Mouse (Mus musculus): ENCODE measurements around the gene Gm43517.

The Gm43517 gene

DNA sequence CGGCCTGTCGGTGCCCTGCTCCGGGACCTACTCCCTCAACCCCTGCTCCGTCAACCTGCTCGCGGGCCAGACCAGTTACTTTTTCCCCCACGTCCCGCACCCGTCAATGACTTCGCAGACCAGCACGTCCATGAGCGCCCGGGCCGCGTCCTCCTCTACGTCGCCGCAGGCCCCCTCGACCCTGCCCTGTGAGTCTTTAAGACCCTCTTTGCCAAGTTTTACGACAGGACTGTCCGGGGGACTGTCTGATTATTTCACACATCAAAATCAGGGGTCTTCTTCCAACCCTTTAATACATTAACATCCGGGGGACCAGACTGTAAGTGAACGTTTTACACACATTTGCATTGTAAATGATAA, 637 bp downstream of the Gm43517 start:
- DNase-seq (ENCODE audit: low spot score in 2 of 2), result no peak

GRCm38 (mm10) chr12:49386081-49386805, 1.3 kb downstream of the Gm43517 start:
- DNase-seq (ENCODE audit: low spot score in 2 of 2), result no peak

- DNase-seq (ENCODE audit: low spot score in 2 of 2), result no peak
Measured at GRCm38 (mm10) chr12:49387856-49388598, 3.1 kb downstream of the Gm43517 start.

GRCm38 (mm10) chr12:49389666-49390065, 4.7 kb downstream of the Gm43517 start:
- DNase-seq (ENCODE audit: low spot score in 2 of 2), result no peak

- DNase-seq (ENCODE audit: low spot score in 2 of 2), result peak in 1 of 2 experiments; percentile 37
Measured at GRCm38 (mm10) chr12:49390257-49390656, 5.3 kb downstream of the Gm43517 start.

DNA sequence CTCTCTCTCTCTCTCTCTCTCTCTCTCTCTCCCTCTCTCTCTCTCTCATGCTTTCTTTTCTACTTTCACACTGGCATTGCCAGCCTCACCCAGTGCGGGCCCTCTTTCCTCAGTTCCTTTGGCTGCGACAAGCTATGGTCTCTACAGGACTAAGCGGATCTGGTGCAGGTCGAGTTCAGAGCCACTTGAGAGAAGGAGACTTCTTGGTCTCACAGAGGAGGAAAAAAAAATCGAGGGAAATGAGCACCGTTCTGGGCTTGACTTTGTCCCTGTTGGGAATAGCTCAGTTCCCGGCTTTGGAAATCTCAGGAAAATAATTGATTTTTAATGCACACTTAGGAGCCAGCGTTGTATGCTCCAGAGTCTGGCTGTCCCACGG, 5.9 kb downstream of the Gm43517 start:
- DNase-seq (ENCODE audit: low spot score in 2 of 2), result no peak

DNA sequence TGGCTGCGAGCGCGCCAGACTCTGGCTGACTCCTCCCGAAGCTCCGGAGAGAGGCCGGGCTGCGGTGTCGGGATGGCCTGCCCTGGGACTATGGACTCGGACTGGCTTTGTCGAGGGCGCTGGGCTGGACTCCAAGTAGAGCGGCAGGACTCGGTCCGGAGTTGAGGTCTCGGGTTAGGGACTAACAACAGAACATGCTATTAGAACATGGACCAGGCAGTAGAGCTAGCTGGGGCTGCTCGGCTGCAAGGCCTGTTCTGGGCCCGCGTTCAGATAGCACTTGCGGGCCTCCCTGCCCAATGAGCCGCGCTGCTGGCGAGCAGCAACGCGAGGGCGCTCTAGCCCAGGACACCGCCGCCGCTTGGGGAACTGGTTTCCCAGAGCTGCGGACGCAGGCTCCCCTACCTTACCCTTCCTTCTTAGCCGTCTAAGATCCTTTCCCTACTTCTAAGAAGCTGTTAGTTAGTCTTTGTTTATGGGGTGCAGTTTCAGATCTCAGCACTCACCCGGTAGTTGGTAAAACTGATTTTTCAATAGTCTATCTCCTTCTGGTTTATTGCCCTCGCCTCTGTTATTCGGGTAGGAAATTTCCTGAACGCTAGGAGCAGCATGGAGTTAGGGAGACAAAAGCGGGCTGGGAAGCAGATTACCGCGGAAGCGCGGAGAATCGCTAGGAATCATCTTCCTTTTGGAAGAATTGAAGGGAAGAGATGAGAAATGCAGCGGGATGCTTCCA, 6.5 kb downstream of the Gm43517 start:
- DNase-seq (ENCODE audit: low spot score in 2 of 2), result peak in 1 of 2 experiments; percentile 64

- DNase-seq (ENCODE audit: low spot score in 2 of 2), result no peak
Measured at GRCm38 (mm10) chr12:49392041-49392390, 7.0 kb downstream of the Gm43517 start.

DNA sequence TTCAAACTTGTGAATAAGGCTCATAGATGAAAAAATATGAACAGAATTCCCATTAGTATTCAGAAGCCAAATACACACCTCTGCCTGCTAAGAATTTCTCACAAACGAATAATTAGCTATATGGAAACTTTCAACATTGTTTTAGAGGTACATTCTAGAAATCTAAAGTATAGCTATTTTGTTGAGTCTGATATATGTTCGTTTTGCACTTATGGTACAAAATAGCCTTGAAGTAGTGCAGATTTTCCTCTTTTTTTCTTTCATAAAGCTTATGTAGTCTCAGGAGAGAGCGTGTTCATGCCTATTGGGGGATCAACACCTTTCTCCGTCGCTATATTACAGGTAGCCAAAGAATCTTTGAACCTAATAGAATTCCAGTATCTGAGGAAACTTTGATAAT, 7.9 kb downstream of the Gm43517 start:
- DNase-seq (ENCODE audit: low spot score in 2 of 2), result no peak

DNA sequence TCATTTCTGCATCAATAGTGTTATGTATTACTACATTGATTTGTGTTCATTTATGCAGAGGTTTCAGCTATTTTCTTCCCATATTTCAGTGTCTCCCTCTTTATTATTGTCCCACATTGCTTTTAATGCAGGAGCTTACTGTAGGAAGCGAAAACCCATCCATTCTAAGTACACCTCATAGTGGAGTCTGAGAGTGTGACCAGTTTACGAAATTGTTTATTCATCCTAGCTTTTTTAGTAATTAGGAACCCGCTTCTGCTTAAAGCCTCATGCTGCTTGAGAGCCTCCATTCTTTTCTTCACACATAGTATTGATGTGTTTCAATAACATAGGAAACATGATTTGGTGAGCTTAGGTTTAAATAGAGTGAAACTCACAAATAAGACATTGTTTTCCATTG, 8.7 kb downstream of the Gm43517 start:
- no peak for DNase-seq (ENCODE audit: low spot score in 2 of 2)

DNA sequence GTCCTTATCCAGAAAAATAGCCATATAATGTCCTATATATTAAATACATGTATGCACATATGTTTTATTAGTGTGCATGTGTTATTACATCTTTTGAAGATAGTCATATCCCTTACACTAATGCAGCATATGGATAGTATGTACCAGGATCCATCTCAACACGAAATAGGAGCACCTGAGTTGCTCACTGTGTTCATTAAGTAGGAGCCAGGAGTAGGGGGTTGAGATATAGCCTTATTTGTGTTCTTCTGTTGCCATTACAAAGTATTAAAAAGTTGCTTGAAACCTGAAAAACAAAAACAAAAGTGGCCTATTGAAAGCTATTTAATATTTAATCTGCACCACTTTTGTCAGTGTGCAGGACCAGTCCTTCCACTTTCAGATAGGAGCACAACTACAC, 9.2 kb downstream of the Gm43517 start:
- DNase-seq (ENCODE audit: low spot score in 2 of 2), result no peak

- DNase-seq (ENCODE audit: low spot score in 2 of 2), result peak in 1 of 2 experiments; percentile 34
Measured at GRCm38 (mm10) chr12:49394836-49395235, 9.9 kb downstream of the Gm43517 start.

GRCm38 (mm10) chr12:49395969-49396368, 11.0 kb downstream of the Gm43517 start:
- no peak for DNase-seq (ENCODE audit: low spot score in 2 of 2)

DNA sequence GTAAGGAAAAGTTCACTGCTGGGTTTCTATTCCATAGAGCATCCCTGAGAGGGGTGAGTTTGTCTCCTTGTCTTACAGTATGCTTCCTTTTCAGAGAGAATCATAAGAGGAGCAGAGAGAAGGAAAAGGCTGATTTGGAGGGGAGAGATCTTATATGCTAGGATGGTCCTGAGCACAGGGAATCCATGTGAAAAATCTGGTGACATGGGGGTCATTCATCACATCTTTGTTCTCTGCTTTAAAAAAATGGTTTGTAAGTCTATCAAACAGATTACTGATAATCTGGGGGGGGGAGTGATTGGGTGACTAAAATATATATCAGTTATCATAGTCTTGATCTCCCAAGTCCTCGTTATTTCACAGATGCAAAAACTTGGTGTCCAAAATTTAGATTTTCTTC, 11.8 kb downstream of the Gm43517 start:
- DNase-seq (ENCODE audit: low spot score in 2 of 2), result no peak

- DNase-seq (ENCODE audit: low spot score in 2 of 2), result no peak
Measured at GRCm38 (mm10) chr12:49397443-49398162, 12.6 kb downstream of the Gm43517 start.

DNA sequence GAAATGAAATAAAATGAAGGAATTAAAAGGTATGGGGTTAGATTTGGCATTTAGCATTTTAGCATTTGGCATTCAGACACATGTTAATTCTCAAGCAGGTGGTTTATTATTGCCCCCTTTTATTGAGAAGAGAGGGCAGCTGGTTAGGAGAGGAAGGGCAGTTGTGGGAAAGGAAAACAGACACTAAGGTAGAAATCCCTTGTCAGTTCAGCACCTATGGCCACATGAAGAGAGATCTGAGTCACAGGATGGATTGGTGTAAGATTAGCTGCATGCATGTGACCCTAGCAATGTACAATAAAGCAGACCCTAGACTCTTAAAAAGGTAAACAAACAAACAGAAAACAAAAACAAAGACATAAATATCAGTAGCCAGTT, 13.2 kb downstream of the Gm43517 start:
- no peak for DNase-seq (ENCODE audit: low spot score in 2 of 2)

DNA sequence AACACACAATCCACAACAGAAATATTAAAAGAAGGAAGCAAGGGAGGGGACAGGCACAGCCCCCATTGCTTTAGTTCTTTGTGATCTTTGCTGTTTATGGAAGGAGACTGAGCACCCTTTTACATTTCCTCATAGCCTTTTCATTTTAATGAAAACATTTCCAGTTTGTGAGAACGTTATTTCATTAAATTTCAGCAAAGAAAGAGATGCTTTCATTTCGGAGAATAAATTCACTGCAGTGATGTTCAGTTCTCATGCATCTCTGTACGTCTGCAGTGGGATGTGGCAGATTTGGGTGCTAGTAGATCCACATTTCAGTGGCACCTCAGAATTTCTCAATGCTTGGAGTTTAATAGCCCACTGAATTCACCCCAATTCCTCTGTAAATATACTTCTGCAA, 13.7 kb downstream of the Gm43517 start:
- no peak for DNase-seq (ENCODE audit: low spot score in 2 of 2)

DNA sequence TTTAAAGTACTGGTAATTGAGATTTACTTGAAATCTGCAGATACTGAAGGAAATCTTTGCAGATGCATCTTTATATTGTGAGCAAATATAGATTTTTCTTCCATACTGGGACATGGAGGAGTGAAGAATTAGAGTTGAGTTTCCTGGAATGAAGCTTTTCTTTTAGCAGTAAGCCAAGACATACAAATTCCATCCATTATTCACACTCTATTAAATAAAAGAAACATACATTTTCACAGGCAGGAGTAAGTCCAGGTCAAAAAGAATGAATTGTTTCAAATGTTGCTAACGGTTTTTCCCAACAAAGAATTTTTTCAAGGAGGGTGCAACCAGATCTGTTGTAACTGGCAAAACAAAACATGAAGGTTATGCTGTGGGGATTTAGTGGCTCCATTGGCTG, 14.6 kb downstream of the Gm43517 start:
- DNase-seq (ENCODE audit: low spot score in 2 of 2), result no peak

- DNase-seq (ENCODE audit: low spot score in 2 of 2), result no peak
Measured at GRCm38 (mm10) chr12:49400036-49400852, 15.3 kb downstream of the Gm43517 start.

GRCm38 (mm10) chr12:49400853-49401118, 15.8 kb downstream of the Gm43517 start:
- DNase-seq (ENCODE audit: low spot score in 2 of 2), result no peak

DNA sequence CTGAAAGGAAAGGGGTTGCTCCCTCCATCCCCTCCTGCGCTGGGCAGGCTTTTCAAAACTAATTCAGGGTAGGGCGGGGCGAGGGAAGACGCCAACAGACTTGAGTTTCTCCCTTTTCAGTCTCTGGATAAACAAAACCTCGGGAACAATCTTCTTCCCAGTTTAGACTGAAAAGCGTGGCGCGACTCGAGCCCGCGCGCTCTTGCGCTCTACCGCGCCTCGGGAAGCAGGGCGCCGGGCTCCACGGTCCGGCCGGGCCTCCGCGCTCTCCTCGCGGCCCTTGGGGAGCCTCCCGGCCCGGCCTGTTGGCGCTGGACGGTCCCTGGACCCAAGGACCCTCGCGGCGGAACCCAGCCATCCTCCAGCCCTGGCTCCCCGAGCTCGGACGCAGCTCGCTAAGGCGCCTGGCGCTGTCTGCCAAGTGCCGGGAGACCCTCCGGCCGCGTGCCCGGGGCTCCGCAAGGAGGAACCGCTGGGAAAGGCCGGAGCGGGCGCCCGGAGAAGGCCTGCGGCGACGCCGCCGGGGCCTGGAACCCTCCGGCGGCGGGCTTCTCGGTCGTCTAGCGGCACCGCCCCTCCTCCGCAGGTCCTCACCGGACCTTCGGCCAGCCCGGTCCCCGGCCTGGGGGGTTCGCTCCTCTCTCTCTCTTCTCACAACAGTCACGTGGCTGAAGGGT, 16.3 kb downstream of the Gm43517 start:
- peak; percentile 69 for DNase-seq (ENCODE audit: low spot score in 2 of 2)

Data from frontal cortex, postnatal 14 days (tissue).